Mouse (Mus musculus) midbrain, embryonic 11.5 days (tissue): ENCODE measurements at regions not wholly inside any gene's neighbourhood (a gene's known extent, or its start where the extent isn't known, plus 50 kb on each side); places are given as distances from the start of the nearest gene placed in this dataset.

Experiments
- ATAC-seq: fragments of 200-750 bp; cut with Nextera tagmentation; 2 replicates; pipeline ENCODE4 v1.8.0; 2017; ENCODE audit warnings: moderate TSS enrichment, moderate library complexity; ENCODE audit not compliant: low FRiP score
- DNase-seq: peaks from one replicate; pipeline ENCODE4 v3.0.0; 2015; ENCODE audit warnings: low spot score; ENCODE audit errors: missing footprints
- H3K27ac ChIP-seq: fragments of 300-500 bp; sonication (generic); 2 replicates; pipeline ENCODE4 v1.5.1; 2014; ENCODE audit warnings: low read depth, low read length
- H3K27me3 ChIP-seq: fragments of 300-500 bp; sonication (generic); 2 replicates; pipeline ENCODE4 v1.6.1; 2014; ENCODE audit warnings: mild to moderate bottlenecking, low read length, moderate library complexity, mixed read lengths; ENCODE audit not compliant: control insufficient read depth, insufficient read depth
- H3K36me3 ChIP-seq: fragments of 300-500 bp; sonication (generic); 2 replicates; pipeline ENCODE4 v1.6.1; 2014; ENCODE audit warnings: mild to moderate bottlenecking, low read length, moderate library complexity, mixed read lengths; ENCODE audit not compliant: control insufficient read depth, insufficient read depth
- H3K4me1 ChIP-seq: fragments of 300-500 bp; sonication (generic); 2 replicates; pipeline ENCODE4 v1.6.1; 2014; ENCODE audit warnings: low read length; ENCODE audit not compliant: control insufficient read depth, insufficient read depth
- H3K4me2 ChIP-seq: fragments of 300-500 bp; sonication (generic); 2 replicates; pipeline ENCODE4 v1.6.1; 2014; ENCODE audit warnings: mild to moderate bottlenecking, moderate library complexity
- H3K4me3 ChIP-seq: fragments of 300-500 bp; sonication (generic); 2 replicates; pipeline ENCODE4 v1.5.1; 2014; ENCODE audit warnings: low read depth, low read length
- H3K9ac ChIP-seq: fragments of 300-500 bp; sonication (generic); 2 replicates; pipeline ENCODE4 v1.6.1; 2014; ENCODE audit warnings: low read length
- H3K9me3 ChIP-seq: fragments of 300-500 bp; sonication (generic); 2 replicates; pipeline ENCODE4 v1.6.1; 2016; ENCODE audit warnings: low read length; ENCODE audit not compliant: control insufficient read depth
- WGBS: fragments of 180-500 bp; shearing (Covaris S2); extraction: QIAGEN DNeasy Blood & Tissue Kit; methylation state at CpG from one replicate; pipeline ENCODE4 v1.1.7; 2014; 5-methylcytosine and 5-hydroxymethylcytosine counted together

DNA sequence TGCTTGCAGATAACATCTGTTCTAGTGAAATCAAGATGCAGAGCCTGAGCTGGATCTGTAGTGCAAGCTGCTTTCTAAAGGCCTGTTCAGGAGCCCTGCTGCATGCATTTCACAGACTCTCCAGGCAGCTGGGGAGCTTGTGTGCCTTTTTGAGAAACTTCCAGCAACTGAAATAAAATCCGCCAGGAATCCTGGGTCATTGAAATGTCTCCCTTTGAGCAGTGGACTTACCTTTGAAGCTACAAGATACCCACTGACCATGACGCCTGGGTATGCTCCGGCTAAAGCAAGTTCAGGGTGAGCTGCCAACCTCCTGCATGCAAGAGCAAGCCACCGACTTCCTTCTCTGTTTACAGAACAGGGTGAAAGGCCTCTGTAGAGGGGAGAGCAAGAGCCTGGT lies 278.7 kb downstream of the Cenpw start:
- peak; percentile 52; the same call in 1 of the 2 replicates for ATAC-seq
- no peak overlapping the region for H3K4me2 ChIP-seq
- no peak for DNase-seq
- 43% methylated on average over 4 of the region's 4 CpGs for WGBS
- no peaks in the 10 kb centered on the region for H3K4me1 ChIP-seq
- H3K27ac ChIP-seq = no peak overlapping the region
- H3K4me3 ChIP-seq = no peak overlapping the region
- H3K36me3 ChIP-seq = no peaks in the 10 kb centered on the region
- no peaks in the 10 kb centered on the region for H3K27me3 ChIP-seq
- H3K9me3 ChIP-seq = no peaks in the 10 kb centered on the region
- no peak overlapping the region for H3K9ac ChIP-seq

DNA sequence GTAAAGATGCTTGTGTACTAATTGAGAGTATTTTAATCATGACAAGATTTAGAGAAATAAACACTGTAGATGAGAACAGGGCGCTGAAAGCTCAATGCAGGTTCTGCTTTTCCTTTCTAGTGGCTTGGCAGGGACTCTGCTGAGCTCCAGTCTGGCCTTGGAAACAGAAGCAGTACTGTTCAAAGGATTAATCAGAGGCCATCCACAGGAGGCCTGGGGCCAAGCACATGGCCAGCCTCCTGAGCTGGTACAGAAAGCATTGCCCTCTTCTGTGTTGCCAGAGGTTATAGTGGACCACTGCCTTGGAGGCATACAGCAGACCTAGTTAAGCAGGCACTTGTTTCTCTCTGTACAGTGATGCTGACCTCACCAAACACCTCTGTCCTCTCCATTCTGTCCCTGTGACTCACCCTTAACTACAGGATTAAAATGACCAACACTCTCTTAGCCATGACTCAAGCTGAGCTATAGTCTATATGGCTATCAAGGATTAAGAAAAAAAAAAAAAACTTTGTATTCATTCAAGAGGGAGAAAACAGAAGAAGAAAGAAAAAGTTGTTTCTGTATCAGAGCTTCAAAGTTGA lies 302.5 kb downstream of the Cenpw start:
- Histone ChIP-seq H3K36me3 (no peaks in the 10 kb centered on the region), H3K4me1 (no peaks in the 10 kb centered on the region), H3K4me2 (no peak overlapping the region), H3K9ac (no peak overlapping the region), H3K4me3 (no peak overlapping the region), H3K27me3 (no peaks in the 10 kb centered on the region), H3K27ac (no peak overlapping the region), H3K9me3 (no peaks in the 10 kb centered on the region)
- WGBS = 37% methylated on average over 1 of the region's 1 CpGs
- no peak for DNase-seq
- ATAC-seq = peak; percentile 48; the same call in 1 of the 2 replicates

DNA sequence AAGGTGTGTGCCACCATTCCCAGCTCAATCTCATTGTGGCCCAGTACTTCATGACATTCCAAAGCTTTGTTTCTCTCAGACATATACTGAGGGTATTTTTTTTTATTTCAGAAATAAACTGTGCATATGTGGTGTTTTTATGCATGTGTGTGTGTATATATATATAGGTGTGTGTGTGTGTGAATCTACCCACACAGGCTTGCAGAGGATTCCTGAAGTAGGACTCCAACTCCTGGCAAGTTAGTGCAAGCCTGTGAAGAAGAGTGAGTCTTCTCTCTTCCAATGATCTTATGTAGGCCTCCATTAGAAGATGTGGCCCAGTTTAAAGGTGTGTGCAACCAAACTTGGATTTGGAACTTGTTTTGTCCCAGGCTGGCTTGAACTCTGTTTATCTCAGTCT lies 328.9 kb upstream of the Rspo3 start:
- ATAC-seq (no peak), DNase-seq (no peak)
- no peaks in the 10 kb centered on the region for H3K36me3 ChIP-seq
- H3K27ac ChIP-seq = no peak overlapping the region
- H3K9me3 ChIP-seq = no peaks in the 10 kb centered on the region
- H3K4me3 ChIP-seq = no peak overlapping the region
- no peak overlapping the region for H3K4me2 ChIP-seq
- no peak overlapping the region for H3K9ac ChIP-seq
- no peaks in the 10 kb centered on the region for H3K4me1 ChIP-seq
- H3K27me3 ChIP-seq = no peaks in the 10 kb centered on the region

DNA sequence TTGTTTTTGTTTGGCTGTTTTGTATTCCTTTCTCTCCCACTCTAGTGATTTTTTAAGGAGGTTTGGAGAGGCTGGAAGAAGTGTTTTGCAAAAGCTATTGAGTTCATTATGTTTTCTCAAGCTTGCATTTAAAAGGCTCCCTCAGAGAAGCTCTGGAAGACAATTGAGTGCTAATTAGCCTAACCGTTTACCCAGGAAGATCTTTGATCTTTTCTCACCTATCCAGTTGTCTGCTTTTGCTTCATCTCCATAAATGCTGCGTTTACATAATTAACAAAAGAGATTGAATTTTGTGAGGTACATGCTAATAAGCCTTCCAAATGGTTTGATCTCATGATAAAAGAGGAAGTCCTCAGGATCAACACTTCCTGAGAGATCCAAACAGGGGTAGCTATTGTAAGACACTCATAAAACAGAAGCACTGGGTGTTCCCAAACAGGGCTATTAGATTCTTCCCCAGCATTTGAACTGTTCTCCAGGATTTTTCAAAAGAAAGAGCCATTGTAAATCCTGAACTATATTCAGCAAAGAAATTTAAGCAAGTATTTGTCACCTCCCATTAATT lies 320.2 kb upstream of the Rspo3 start:
- Histone ChIP-seq H3K9me3 (no peaks in the 10 kb centered on the region), H3K4me1 (no peaks in the 10 kb centered on the region), H3K9ac (no peak overlapping the region), H3K27me3 (no peaks in the 10 kb centered on the region), H3K4me3 (no peak overlapping the region), H3K27ac (no peak overlapping the region), H3K4me2 (no peak overlapping the region), H3K36me3 (no peaks in the 10 kb centered on the region)
- DNase-seq (no peak), ATAC-seq (no peak)
- 2% methylated on average over 2 of the region's 2 CpGs for WGBS

DNA sequence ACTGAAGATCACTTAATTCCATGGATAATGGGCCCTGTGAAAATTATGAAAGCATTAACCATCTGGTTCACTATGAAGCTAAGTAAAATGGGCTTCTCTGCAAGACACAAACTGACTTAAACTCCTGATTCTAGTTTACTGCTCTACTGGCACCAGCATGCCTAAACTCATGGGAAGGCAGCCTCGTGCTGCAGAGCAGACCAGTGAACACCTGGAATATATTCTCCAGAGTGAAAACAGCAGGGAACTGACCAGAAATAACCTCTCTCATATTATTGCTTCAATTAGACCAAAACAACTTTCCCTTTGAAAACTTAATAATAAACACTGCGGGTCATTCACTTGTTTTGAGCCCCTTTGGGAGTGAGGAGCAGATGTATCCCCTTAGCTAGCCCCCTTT lies 316.8 kb upstream of the Rspo3 start:
- Histone ChIP-seq H3K4me2 (no peak overlapping the region), H3K4me1 (no peaks in the 10 kb centered on the region), H3K27me3 (no peaks in the 10 kb centered on the region), H3K9ac (no peak overlapping the region), H3K4me3 (no peak overlapping the region), H3K9me3 (no peaks in the 10 kb centered on the region), H3K27ac (no peak overlapping the region), H3K36me3 (no peaks in the 10 kb centered on the region)
- DNase-seq (no peak), ATAC-seq (no peak)
- WGBS = 72% methylated on average over 2 of the region's 2 CpGs

DNA sequence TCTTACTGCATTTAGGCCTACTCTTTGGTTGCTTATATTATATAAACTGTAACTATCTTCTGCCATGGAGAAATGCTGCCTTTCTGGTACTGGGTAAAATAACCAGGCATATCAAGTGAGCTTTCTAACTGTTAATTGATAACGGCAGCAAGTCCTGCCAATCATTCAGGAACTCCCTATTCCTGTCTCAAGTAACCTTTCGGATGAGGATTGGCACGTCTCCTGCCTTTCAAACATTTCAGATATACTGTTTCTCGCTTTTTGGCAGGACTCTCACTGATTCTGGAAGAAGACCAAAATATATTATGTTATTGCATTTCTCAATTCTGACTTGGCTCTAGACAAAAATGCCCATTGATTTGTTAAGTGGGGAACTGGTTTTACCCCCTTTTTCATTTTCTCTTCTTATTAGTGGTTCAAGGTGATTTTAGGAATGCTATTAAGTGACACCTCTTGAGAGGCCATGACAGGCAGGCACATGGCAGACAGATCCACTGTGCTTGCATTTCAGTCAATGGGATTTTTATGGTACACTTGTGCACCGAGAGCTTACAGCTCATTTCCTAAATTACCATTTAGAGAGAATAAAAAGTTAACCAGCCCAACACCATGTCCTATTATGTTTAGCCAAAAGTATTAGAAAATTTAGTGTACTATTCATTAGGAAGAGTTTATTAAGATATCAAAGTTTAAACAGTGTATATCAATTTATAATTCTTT lies 289.4 kb upstream of the Rspo3 start:
- Histone ChIP-seq H3K9me3 (no peaks in the 10 kb centered on the region), H3K36me3 (no peaks in the 10 kb centered on the region), H3K4me1 (no peaks in the 10 kb centered on the region), H3K4me3 (no peak overlapping the region), H3K27me3 (no peaks in the 10 kb centered on the region), H3K27ac (no peak overlapping the region), H3K4me2 (no peak overlapping the region), H3K9ac (no peak overlapping the region)
- ATAC-seq = no peak
- no peak for DNase-seq
- 97% methylated on average over 5 of the region's 5 CpGs for WGBS

DNA sequence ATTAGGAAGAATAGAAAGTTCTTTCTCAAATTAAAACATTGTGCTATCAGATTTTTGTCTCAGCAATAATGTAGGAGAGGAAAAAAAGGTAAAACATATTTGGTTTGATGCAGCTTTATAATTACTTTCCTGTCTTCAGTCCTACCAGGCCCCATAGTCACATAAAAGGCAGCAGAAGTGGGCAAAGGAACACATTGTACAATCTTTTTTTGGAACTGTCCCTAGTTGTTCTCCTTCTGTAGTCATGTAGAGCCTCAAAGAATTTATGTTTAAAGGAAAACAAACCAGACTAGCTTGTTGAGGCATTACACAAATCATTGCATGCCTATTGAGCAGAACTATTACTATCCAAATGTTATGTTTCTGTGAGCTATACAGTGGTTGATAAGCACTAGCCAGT lies 288.7 kb upstream of the Rspo3 start:
- H3K36me3 ChIP-seq = no peaks in the 10 kb centered on the region
- no peak for DNase-seq
- H3K4me3 ChIP-seq = no peak overlapping the region
- no peaks in the 10 kb centered on the region for H3K4me1 ChIP-seq
- H3K4me2 ChIP-seq = no peak overlapping the region
- no peaks in the 10 kb centered on the region for H3K9me3 ChIP-seq
- no peak overlapping the region for H3K27ac ChIP-seq
- ATAC-seq = no peak
- H3K27me3 ChIP-seq = no peaks in the 10 kb centered on the region
- H3K9ac ChIP-seq = no peak overlapping the region

DNA sequence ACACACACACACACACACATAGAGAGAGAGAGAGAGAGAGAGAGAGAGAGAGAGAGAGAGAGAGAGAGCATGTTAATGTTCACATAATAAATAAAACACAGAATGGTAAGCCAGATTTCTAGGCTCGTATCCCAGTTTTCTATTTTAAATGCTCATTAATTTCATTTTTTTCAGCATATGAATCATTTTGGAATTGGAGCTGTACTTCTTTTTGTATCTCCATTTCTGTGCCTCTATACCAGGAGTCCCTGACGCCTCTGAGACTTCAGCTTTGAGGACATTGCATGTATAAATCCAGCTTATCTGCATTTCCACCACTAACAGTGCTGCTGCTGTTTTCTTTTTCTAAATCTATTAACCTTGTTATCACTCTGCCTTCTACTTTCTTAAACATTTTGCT lies 287.5 kb upstream of the Rspo3 start:
- Histone ChIP-seq H3K4me3 (no peak overlapping the region), H3K4me2 (no peak overlapping the region), H3K36me3 (no peaks in the 10 kb centered on the region), H3K27me3 (no peaks in the 10 kb centered on the region), H3K9me3 (no peaks in the 10 kb centered on the region), H3K27ac (no peak overlapping the region), H3K4me1 (no peaks in the 10 kb centered on the region), H3K9ac (no peak overlapping the region)
- 93% methylated on average over 2 of the region's 2 CpGs for WGBS
- DNase-seq (no peak), ATAC-seq (no peak)

DNA sequence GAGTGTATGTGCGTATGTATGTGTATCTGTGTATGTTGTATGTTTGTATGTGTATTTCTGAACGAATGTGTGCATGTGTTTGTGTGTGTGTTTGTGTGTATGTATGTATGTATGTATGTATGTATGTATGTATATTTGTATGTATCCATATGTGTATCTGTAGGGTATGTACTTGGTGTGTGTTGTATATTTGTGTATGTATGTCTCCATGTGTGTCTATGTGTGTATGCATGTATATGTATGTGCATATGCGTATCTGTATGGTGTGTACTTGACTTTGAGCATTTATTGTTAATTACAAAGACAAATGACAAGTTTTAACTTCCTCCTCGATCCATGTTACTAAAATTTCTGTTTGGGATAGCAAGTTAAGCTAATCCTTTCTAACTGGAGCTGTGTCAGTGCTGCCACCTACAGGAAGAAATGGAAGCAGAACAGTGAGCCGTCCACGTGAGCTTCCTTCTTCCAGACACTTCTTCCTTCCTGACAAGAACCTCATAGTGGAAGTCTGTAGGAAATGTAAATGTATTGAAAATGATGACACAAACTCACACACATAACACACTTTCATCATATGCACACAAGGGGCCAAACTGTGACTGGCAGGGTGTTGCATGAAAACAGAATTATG lies 268.4 kb upstream of the Rspo3 start:
- WGBS = 44% methylated on average over 6 of the region's 6 CpGs
- peak; percentile 81; the same call in 1 of the 2 replicates for ATAC-seq

More for the DNA sequence above, 268.4 kb upstream of the Rspo3 start:
- Histone ChIP-seq H3K27ac (no peak overlapping the region), H3K36me3 (no peaks in the 10 kb centered on the region), H3K9me3 (no peaks in the 10 kb centered on the region), H3K27me3 (no peaks in the 10 kb centered on the region), H3K9ac (no peak overlapping the region), H3K4me1 (no peaks in the 10 kb centered on the region), H3K4me3 (no peak overlapping the region), H3K4me2 (no peak overlapping the region)
- DNase-seq = peak; percentile 86
